Mouse (Mus musculus): ENCODE results near the gene Slc22a6. TPM values are rescaled to one million over a fixed set of nuclear protein-coding genes. Genes with fewer than 3 reads are reported as not detected.

Gene Slc22a6
- total RNA-seq, 4 experiments from 2014 or later = not detected

- DNase-seq = no peak
Observed at GRCm38 (mm10) chr19:8611358-8612123, 6.3 kb upstream of the Slc22a6 start.

- no peak for DNase-seq
Observed at GRCm38 (mm10) chr19:8613111-8613510, 4.7 kb upstream of the Slc22a6 start.

GRCm38 (mm10) chr19:8614343-8614742 is 3.5 kb upstream of the Slc22a6 start:
- no peak for DNase-seq

GRCm38 (mm10) chr19:8616314-8616713 is 1.5 kb upstream of the Slc22a6 start:
- DNase-seq = no peak

GRCm38 (mm10) chr19:8621098-8621497 is 3.3 kb downstream of the Slc22a6 start:
- DNase-seq = no peak

- no peak for DNase-seq
Observed at GRCm38 (mm10) chr19:8630249-8630648, 12.4 kb downstream of the Slc22a6 start.

GRCm38 (mm10) chr19:8630826-8631225 is 13.0 kb downstream of the Slc22a6 start:
- no peak for DNase-seq

GRCm38 (mm10) chr19:8632029-8632428 is 14.2 kb downstream of the Slc22a6 start:
- no peak for DNase-seq

GRCm38 (mm10) chr19:8642086-8642485 is 24.2 kb downstream of the Slc22a6 start:
- DNase-seq = no peak

- DNase-seq = no peak
Observed at GRCm38 (mm10) chr19:8646393-8646792, 28.6 kb downstream of the Slc22a6 start.

- DNase-seq = no peak
Observed at GRCm38 (mm10) chr19:8655833-8656232, 38.0 kb downstream of the Slc22a6 start.

- DNase-seq = no peak
Observed at GRCm38 (mm10) chr19:8656341-8656740, 38.5 kb downstream of the Slc22a6 start.

GRCm38 (mm10) chr19:8661821-8662307 is 44.0 kb downstream of the Slc22a6 start:
- no peak for DNase-seq

GRCm38 (mm10) chr19:8662337-8662736 is 44.5 kb downstream of the Slc22a6 start:
- DNase-seq = peak; percentile 22

- no peak for DNase-seq
Observed at GRCm38 (mm10) chr19:8663360-8663839, 45.6 kb downstream of the Slc22a6 start, which contains the start of gene Chrm1. Chrm1 (plus strand) TSS chr19:8663789.

GRCm38 (mm10) chr19:8663911-8664421 is 46.1 kb downstream of the Slc22a6 start:
- DNase-seq = no peak

- DNase-seq = no peak
Observed at GRCm38 (mm10) chr19:8664859-8665258, 47.0 kb downstream of the Slc22a6 start.

- DNase-seq = no peak
Observed at GRCm38 (mm10) chr19:8665746-8666145, 47.9 kb downstream of the Slc22a6 start.

GRCm38 (mm10) chr19:8672859-8673258 is 55.0 kb downstream of the Slc22a6 start:
- DNase-seq = no peak

- DNase-seq = no peak
Observed at GRCm38 (mm10) chr19:8673336-8674063, 55.7 kb downstream of the Slc22a6 start.

Measured in adrenal gland, adult 8-10 months (tissue).